Mouse (Mus musculus) neural tube, embryonic 14.5 days (tissue): ENCODE results near the gene Tmem255b. TPM values are rescaled to one million over a fixed set of nuclear protein-coding genes. Genes with fewer than 3 reads are reported as not detected.

Source experiments
- ATAC-seq: fragments of 200-750 bp; cut with Nextera tagmentation; 2 replicates; pipeline ENCODE4 v1.8.0; 2017; ENCODE audit warnings: low read depth, mild to moderate bottlenecking, moderate TSS enrichment, moderate library complexity
- H3K27ac ChIP-seq: fragments of 300-500 bp; sonication (generic); 2 replicates; pipeline ENCODE4 v1.5.1; 2014; ENCODE audit warnings: low read depth, mild to moderate bottlenecking, control low read depth, low read length, moderate library complexity, mixed read lengths
- H3K27me3 ChIP-seq: fragments of 300-500 bp; sonication (generic); 2 replicates; pipeline ENCODE4 v1.6.1; 2014; ENCODE audit warnings: low read length; ENCODE audit not compliant: control insufficient read depth, insufficient read depth
- H3K36me3 ChIP-seq: fragments of 300-500 bp; sonication (generic); 2 replicates; pipeline ENCODE4 v1.6.1; 2014; ENCODE audit warnings: low read length, mixed read lengths; ENCODE audit not compliant: control insufficient read depth, insufficient read depth
- H3K4me1 ChIP-seq: fragments of 300-500 bp; sonication (generic); 2 replicates; pipeline ENCODE4 v1.6.1; 2014; ENCODE audit warnings: low read length; ENCODE audit not compliant: control insufficient read depth, insufficient read depth
- H3K4me2 ChIP-seq: fragments of 300-500 bp; sonication (generic); 2 replicates; pipeline ENCODE4 v1.6.1; 2014; ENCODE audit warnings: mild to moderate bottlenecking, low read depth, low read length, control low read depth
- H3K4me3 ChIP-seq: fragments of 300-500 bp; sonication (generic); 2 replicates; pipeline ENCODE4 v1.5.1; 2014; ENCODE audit warnings: low read depth, low read length, control low read depth, mixed read lengths
- H3K9ac ChIP-seq: fragments of 300-500 bp; sonication (generic); replicated peaks from 2 replicates; pipeline ENCODE4 v1.6.1; 2014; ENCODE audit warnings: low read depth, mild to moderate bottlenecking, control low read depth, low read length, mixed read lengths
- H3K9me3 ChIP-seq: fragments of 300-500 bp; sonication (generic); 2 replicates; pipeline ENCODE4 v1.6.1; 2016; ENCODE audit warnings: low read length; ENCODE audit not compliant: control insufficient read depth
- WGBS: fragments of 180-500 bp; shearing (Covaris S2); extraction: QIAGEN DNeasy Blood & Tissue Kit; methylation state at CpG from one replicate; pipeline ENCODE4 v1.1.7; 2014; 5-methylcytosine and 5-hydroxymethylcytosine counted together
- polyA plus RNA-seq: library from polyadenylated mRNA; unstranded; fragments of >200 nt; fragmentation: Nextera tagmentation; extraction: Ambion mirVana; gene quantifications from 2 replicates; pipeline ENCODE4 v1.2.1, GENCODE M21; 2014

Tmem255b gene
- polyA plus RNA-seq, 1 experiment from 2014 or later: 1.5 TPM

DNA sequence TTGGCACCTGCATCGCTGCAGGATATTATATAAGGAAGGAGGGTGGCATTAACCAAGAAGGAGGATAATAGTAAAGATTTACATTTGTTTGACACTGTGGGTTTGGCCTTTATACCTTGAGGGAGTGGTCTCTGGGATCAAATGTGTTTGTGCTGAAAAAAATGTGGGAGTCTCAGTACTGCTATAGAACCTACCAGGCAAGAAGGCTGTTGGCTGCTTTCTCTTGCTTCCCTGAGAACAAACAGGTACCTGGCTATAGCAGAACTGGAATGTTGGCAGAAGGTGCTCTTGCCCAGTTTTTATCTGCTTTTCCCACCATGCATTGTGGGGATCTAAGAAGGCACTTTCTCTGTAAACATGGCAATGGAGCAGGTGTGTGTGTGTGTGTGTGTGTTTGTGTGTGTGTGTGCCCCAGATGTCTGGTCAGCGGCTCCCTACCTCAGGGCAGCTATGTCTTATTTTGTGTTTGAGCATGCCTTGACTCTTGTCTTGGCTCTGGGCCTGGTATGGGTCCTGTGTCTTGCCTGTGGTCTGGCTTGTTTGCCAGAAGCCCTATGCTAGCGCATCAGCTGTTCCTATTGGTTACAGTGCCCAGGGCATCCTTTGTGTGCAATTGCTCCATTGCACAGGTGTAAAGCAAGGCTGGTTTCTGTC lies 72.4 kb downstream of the Tmem255b start:
- no peak for ATAC-seq
- Histone ChIP-seq H3K36me3 (no peaks in the 10 kb centered on the region), H3K9me3 (no peaks in the 10 kb centered on the region), H3K4me3 (no peak overlapping the region), H3K27ac (no peak overlapping the region), H3K27me3 (no peaks in the 10 kb centered on the region), H3K4me2 (no peak overlapping the region), H3K9ac (no peak overlapping the region), H3K4me1 (no peaks in the 10 kb centered on the region)
- WGBS: 95% methylated on average over 3 of the region's 3 CpGs

DNA sequence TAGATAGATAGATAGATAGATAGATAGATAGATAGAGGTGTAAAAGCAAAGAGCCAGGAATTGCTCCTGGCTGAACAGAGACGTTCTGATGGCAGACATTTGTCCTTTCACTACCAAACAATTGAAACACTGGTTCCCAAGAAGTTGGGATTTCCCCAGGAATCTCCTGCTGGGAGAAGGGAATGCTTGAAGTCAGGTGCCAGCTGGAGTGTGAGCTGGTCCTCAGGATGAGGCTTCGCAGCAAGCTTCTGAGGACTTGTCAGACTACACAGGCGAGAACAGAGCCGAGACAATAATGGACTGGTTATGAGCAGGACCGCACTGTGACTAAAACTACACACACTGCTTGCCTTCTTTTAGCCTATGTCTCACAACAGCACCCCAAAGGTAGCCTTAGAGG lies 77.0 kb downstream of the Tmem255b start:
- 77% methylated on average over 5 of the region's 5 CpGs for WGBS
- Histone ChIP-seq H3K36me3 (no peaks in the 10 kb centered on the region), H3K4me3 (no peak overlapping the region), H3K4me2 (no peak overlapping the region), H3K4me1 (no peaks in the 10 kb centered on the region), H3K27me3 (no peaks in the 10 kb centered on the region), H3K27ac (no peak overlapping the region), H3K9me3 (no peaks in the 10 kb centered on the region), H3K9ac (no peak overlapping the region)
- ATAC-seq: no peak

DNA sequence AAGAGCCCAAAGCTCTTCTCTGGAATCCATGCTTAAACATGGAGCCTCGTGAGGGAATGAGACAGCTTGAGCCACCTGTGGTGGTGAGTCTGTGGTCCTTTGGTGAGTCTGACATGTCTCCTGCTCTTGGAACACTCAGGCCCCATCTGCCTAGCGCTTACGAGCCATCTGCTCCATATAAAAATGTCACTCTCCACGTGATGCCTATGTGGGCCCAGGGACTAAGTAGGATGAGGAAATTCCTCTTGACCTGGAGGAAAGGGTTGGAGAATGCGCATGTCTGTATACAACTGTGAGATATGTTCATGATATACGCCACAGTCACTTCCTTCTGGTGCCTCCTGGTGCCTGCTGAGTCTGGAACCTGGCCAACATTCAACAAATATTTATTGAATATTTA lies 77.7 kb downstream of the Tmem255b start:
- no peak overlapping the region for H3K4me2 ChIP-seq
- H3K4me3 ChIP-seq: no peak overlapping the region
- no peak overlapping the region for H3K9ac ChIP-seq
- 68% methylated on average over 6 of the region's 6 CpGs for WGBS
- no peaks in the 10 kb centered on the region for H3K9me3 ChIP-seq
- no peak overlapping the region for H3K27ac ChIP-seq
- no peaks in the 10 kb centered on the region for H3K4me1 ChIP-seq
- no peaks in the 10 kb centered on the region for H3K36me3 ChIP-seq
- H3K27me3 ChIP-seq: no peaks in the 10 kb centered on the region
- ATAC-seq: no peak

DNA sequence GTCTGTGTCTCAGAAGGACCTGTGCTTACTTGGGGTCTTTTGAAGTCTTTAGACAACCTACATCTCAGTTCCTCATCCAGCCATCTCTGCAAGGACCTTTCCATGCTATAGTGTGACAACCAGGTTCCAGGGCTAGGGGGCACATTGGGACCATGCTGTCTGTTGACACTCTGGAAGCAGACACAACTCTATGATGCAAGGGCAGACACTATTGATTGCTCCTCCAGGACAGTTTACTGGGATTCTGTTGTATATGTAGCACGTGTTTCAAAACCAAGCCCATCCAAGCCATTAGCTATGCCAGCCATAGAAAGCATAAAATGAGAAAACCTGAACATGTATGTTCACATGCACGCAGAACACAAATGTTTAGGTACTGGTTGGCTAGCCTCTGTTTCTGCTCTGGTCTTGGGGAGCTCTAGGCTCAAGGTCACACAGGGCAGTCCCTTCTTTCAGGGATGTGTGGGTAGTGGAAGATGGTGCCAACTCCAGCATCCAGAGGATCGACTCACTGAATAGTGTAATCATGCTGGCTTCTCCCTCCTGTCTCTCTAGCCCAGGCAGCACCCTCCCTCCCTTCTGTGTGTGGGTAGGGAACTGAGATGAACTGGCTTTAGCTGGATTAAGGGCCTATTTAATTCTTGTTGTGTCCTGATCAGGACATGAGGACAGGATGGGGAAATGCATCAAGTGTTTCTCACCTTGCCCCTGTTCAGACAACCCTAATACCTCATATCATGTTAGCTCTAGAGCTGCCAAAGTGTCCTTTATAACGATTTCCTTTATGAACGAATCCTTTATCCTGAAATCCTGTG lies 78.8 kb downstream of the Tmem255b start:
- Histone ChIP-seq H3K27me3 (no peaks in the 10 kb centered on the region), H3K9ac (no peak overlapping the region), H3K36me3 (no peaks in the 10 kb centered on the region), H3K4me1 (no peaks in the 10 kb centered on the region), H3K4me2 (no peak overlapping the region), H3K27ac (no peak overlapping the region), H3K9me3 (no peaks in the 10 kb centered on the region), H3K4me3 (no peak overlapping the region)
- WGBS: 88% methylated on average over 5 of the region's 5 CpGs
- ATAC-seq: no peak

DNA sequence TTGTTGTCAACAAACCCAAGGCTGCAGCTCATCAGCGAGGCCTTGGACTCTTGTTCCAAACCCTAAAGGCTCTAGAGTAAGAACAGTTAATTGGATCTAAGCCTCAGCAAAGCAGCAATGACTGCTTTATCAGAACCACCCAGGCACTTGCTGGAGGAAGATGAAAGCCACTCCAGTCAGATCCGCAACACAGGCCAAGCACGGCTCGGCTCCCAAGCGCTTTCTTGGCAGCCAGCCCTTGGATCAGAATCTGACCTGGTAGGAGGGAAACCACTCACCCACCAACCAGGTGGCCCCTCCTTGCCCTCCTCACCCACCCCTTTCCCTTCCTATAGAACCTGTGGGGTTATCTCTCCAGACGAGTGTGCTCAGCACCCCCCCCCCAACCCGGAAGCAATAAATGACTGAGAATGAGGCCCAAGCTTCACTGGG lies 81.0 kb downstream of the Tmem255b start:
- Histone ChIP-seq H3K4me2 (no peak overlapping the region), H3K4me3 (no peak overlapping the region)

DNA sequence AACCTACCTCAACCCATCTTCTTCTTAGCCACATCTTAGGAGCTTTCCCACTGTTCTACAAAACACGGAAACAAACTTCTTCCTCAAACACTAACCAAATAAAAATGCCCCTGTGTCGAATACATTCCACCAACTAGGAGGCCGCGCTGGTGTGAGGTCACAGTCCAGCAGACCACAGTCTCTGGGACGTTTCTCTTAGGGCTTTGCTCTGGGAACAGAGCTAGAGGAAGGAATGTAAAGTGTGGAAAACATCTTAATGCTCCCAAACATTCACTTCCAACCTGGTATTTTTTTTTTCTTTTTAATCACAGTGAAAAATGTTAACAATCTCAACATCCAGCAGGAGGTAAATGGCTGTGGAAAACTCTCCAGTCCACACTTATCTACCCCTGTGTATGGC lies 81.7 kb downstream of the Tmem255b start:
- H3K9me3 ChIP-seq: no peaks in the 10 kb centered on the region
- H3K4me1 ChIP-seq: no peaks in the 10 kb centered on the region
- no peak overlapping the region for H3K4me3 ChIP-seq
- H3K27me3 ChIP-seq: no peaks in the 10 kb centered on the region
- H3K27ac ChIP-seq: no peak overlapping the region
- no peak overlapping the region for H3K9ac ChIP-seq
- WGBS: 82% methylated on average over 5 of the region's 5 CpGs
- no peak overlapping the region for H3K4me2 ChIP-seq
- H3K36me3 ChIP-seq: no peaks in the 10 kb centered on the region
- no peak for ATAC-seq

More for the DNA sequence above, 81.0 kb downstream of the Tmem255b start:
- ATAC-seq: no peak
- WGBS: 72% methylated on average over 7 of the region's 7 CpGs
- H3K9ac ChIP-seq: no peak overlapping the region
- no peaks in the 10 kb centered on the region for H3K4me1 ChIP-seq
- H3K36me3 ChIP-seq: no peaks in the 10 kb centered on the region
- H3K27ac ChIP-seq: no peak overlapping the region
- H3K27me3 ChIP-seq: no peaks in the 10 kb centered on the region
- no peaks in the 10 kb centered on the region for H3K9me3 ChIP-seq

DNA sequence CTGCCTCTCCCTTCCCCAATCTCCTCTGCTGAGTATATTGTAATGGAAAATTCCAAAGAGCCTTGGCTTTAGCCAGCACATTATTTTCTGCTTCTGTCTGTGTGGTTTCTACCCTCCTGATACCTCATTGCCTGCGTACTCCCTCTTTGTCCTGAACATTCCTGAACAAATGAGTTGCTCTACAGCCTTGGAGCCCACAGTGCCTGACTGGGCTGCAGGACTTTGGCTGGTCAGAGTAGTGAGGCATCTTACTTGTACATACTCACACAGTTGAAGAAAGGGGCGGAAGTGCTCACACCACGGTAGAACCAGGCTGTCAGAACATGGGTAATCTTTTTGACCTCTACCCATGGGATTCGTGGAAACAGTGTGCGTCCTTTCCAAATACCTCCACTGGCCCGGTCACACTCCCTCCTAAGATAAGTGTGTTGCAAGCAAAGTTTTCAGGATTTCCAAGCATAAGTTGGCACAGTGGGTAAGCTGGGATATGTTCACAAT lies 82.3 kb downstream of the Tmem255b start:
- ATAC-seq: no peak
- no peak overlapping the region for H3K4me2 ChIP-seq
- H3K27me3 ChIP-seq: no peaks in the 10 kb centered on the region
- H3K36me3 ChIP-seq: no peaks in the 10 kb centered on the region
- no peak overlapping the region for H3K9ac ChIP-seq
- H3K4me3 ChIP-seq: no peak overlapping the region
- no peak overlapping the region for H3K27ac ChIP-seq
- H3K9me3 ChIP-seq: no peaks in the 10 kb centered on the region
- H3K4me1 ChIP-seq: no peaks in the 10 kb centered on the region
- 94% methylated on average over 6 of the region's 6 CpGs for WGBS
